ENCODE assay signal across 11 mouse cellular contexts in the genomic region with DNA sequence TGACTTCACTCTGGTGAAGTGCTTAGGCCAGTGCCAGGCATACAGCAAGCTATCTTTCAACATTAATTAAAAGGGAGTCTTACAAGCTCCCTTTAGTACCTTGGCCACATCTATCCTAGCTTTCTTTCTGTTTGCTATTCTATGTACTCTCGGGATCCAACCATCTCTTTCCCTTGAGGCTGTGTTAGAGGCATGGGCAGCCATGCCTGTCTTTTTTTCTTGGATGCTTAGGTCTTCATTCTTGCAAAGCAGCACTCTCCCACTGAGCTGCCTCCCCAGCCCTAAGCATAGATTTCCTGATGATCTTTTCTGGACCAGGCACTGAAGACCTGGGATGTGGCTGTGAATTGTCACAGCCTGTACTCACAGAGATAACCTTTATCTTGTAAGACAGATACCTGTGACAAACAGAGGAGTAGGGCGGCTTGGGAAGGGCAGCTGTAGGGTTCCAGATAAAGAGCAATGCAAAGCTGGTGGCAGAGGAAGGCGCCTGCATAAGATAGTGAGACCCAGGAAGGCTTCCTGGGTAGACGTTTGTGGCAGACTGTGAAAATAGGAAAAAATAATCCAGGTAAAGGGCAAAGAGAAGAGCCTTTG.
DNase-seq lines count a peak whose midpoint lies in the region; ATAC-seq lines count a peak whose summit lies in the region.
"Had no signal": no experiment of that assay in that cellular context is flagged by ENCODE, and none has a peak within 500 bp of the region (broad histone marks: within the 10 kb centered on the region; RNA-seq: fewer than 3 reads in every experiment).

No protein-coding gene starts in this region.

- no peak for DNase-seq in heart, postnatal 10 days
- peak; percentile 2 for DNase-seq in c-Kit-negative CD71-positive TER-119-positive erythroid progenitor cells, embryonic 14.5 days (ENCODE audit: low read depth, low spot score)
- no peak for DNase-seq in liver, embryonic 11.5 days (ENCODE audit: low spot score)
- DNase-seq in urinary bladder, adult 2 months (ENCODE audit: low spot score) = no peak
- no peak for DNase-seq in right cerebral cortex, adult 18-20 months

- no peak overlapping the region for H3K4me2 ChIP-seq in heart, embryonic 12.5 days
- H3K4me2 ChIP-seq in liver, embryonic 11.5 days = no peak overlapping the region; the same call in 1 of the 2 replicates
- H3K4me2 ChIP-seq: forebrain, embryonic 13.5 days had no signal

- H3K36me3 ChIP-seq in heart, embryonic 12.5 days = no peaks in the 10 kb centered on the region
- no peaks in the 10 kb centered on the region for H3K36me3 ChIP-seq in liver, embryonic 11.5 days (ENCODE audit: control insufficient read depth, insufficient read depth, low read length)
- H3K36me3 ChIP-seq: embryonic facial prominence, embryonic 10.5 days; midbrain, embryonic 10.5 days had no signal

- no peaks in the 10 kb centered on the region; the same call in 1 of the 2 replicates for H3K27me3 ChIP-seq in heart, embryonic 12.5 days (replicated peaks)
- H3K27me3 ChIP-seq in liver, embryonic 11.5 days (replicated peaks; ENCODE audit: control insufficient read depth, insufficient read depth, low read length) = no peaks in the 10 kb centered on the region; the same call in 1 of the 2 replicates

- WGBS in heart, embryonic 12.5 days = 20% methylated on average over 4 of the region's 4 CpGs
- WGBS in liver, embryonic 11.5 days = 16% methylated on average over 4 of the region's 4 CpGs

- H3K4me1 ChIP-seq in heart, embryonic 12.5 days (replicated peaks) = no peaks in the 10 kb centered on the region
- H3K4me1 ChIP-seq in liver, embryonic 11.5 days (replicated peaks; ENCODE audit: control insufficient read depth, insufficient read depth, low read length) = no peaks in the 10 kb centered on the region

- no peak overlapping the region for H3K4me3 ChIP-seq in heart, embryonic 12.5 days
- H3K4me3 ChIP-seq in liver, embryonic 11.5 days (ENCODE audit: low read depth, low read length) = no peak overlapping the region
- H3K4me3 ChIP-seq: embryonic facial prominence, embryonic 10.5 days; forebrain, embryonic 13.5 days; midbrain, embryonic 10.5 days had no signal

- peak; percentile 89 for ATAC-seq in heart, embryonic 12.5 days (ENCODE audit: insufficient number of reproducible peaks, low FRiP score)
- peak; percentile 89 for ATAC-seq in liver, embryonic 11.5 days (replicated peaks; ENCODE audit: low FRiP score)
- ATAC-seq in megakaryocyte-erythroid progenitor cell, adult 5-6 weeks (replicated peaks; ENCODE audit: low FRiP score, low TSS enrichment, poor library complexity, severe bottlenecking) = peak; percentile 55; the same call in 1 of the 2 replicates
- ATAC-seq: forebrain, embryonic 13.5 days had no signal

- peak overlapping the region; percentile 5; the same call in 1 of the 2 replicates for H3K27ac ChIP-seq in heart, embryonic 12.5 days (ENCODE audit: poor library complexity, severe bottlenecking)
- H3K27ac ChIP-seq in liver, embryonic 11.5 days (ENCODE audit: low read depth, low read length) = peak overlapping the region; percentile 52; the same call in 1 of the 2 replicates
- H3K27ac ChIP-seq: embryonic facial prominence, embryonic 10.5 days; forebrain, embryonic 13.5 days; kidney, postnatal 0 days; midbrain, embryonic 10.5 days had no signal

- intact Hi-C loops in heart, postnatal 10 days (cut with DNase I) = loop anchor here (2.0 kb wide), 1 partner anchor 628 kb away; no protein-coding TSS in a partner anchor

- no peak overlapping the region for H3K9ac ChIP-seq in heart, embryonic 12.5 days
- no peak overlapping the region for H3K9ac ChIP-seq in liver, embryonic 11.5 days (ENCODE audit: low read depth, low read length)
- H3K9ac ChIP-seq: forebrain, embryonic 13.5 days had no signal

- no peaks in the 10 kb centered on the region for H3K9me3 ChIP-seq in heart, embryonic 12.5 days (replicated peaks)
- H3K9me3 ChIP-seq in liver, embryonic 11.5 days (ENCODE audit: control insufficient read depth, low read length) = no peaks in the 10 kb centered on the region
- H3K9me3 ChIP-seq: embryonic facial prominence, embryonic 10.5 days; forebrain, embryonic 13.5 days; midbrain, embryonic 10.5 days had no signal
